Mouse (Mus musculus): ENCODE measurements around the gene Mrps2.
"Not testable (repeated sequence)": the region's sequence is repeated elsewhere in the genome, so short reads cannot be mapped to it uniquely, and the experiment has no call there.

Gene Mrps2

DNA sequence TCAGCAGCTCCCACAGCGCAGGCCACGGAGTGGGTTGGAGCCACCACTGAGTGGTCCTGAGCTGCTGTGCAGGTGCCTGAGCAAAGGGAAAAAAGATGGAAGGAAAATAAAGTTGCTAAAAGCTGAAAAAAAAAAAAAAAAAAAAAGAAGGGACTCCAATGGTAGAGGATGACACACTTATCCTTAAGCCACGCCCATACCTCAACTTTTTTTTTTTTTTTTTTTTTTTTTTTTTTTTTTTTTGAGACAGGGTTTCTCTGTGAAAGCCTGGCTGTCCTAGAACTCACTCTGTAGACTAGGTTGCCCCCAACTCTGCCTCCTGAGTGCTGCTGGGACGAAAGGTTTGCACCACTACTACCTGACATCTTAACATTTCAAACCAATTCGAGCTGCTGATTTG is 10.1 kb downstream of the Mrps2 start:
- not testable (repeated sequence) for DNase-seq

DNA sequence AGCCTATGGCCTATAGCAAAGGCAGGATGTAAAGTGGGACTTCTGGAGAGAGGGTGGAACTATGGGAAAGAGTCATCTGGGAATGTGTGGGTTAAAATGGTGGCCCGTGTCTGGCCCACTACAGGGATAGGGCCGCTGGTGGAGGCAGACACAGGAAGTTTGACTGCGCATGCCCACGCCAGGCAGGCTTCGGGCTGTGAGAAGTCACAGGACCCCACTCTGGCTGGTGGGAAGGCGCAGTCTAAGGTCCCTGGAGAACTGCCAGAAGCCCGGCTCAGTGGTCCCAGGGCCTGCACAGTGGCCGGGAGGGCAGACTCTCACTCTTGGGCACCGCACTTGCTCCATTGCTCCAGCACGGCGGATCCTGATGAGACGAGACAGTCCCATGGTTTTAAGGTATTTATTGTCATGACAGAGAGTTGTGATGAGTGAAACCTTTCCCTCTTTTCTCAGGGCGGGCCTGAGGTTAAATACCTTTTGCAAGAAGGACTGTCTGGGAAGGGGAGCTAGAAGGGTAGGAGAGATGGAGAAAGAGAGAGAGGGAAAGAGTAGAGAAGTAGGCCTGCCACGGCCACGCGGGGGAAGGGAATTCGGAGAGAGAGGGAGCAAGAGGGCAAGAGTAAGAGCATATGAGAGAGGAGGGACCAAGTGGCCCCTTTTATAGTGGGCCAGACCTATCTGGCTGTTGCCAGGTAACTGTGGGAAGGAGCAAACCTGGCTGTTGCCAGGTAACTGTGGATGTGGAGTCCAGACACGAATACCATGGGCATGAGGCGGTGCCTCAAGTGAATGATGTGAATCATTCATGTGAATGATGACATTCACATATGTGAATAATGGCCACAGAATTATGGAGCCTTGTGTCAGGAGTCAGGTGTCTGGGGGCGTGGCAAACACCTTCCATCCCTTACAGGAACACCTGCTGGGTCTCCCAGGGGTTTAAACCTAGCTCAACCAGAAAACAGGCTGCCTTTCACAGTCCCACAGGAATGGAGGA is 11.6 kb downstream of the Mrps2 start:
- DNase-seq: no peak

DNA sequence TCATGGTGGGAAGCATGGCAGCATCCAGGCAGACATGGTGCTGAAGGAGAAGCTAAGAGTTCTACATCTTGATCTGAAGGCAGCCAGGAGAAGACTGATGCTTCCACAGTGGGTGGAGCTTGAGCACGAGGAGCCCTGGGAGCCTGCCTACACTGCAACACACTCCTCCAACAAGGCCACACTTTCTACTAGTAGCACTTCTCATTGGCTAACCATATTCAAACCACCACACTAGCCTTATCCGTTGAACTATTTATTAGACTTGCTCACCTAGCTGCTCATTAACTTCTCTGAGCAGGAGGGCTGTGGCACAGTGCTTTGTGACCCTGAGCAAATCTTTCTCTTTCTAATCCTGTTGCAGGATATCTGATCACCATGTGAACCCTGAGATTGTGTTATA is 16.0 kb downstream of the Mrps2 start:
- no peak for DNase-seq

DNA sequence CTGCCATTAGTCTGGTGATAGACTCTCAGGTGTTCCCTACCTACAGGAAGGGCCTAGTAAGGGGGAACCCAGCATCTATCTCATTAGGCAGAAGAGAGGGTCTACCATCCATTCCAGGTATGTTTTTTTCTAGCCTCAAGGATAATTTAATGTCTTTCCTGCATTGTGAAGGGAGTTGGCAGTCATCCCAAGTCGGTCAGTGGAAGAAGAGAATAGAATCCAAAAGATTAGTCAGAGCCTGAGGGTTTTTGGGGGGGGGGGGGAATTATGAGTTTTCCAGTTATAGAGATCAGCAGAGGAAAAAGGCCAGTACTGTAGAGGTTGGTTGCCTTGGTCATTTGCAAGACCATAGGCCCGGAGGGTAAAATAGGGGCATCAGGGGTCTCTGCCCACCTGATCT is 26.7 kb downstream of the Mrps2 start:
- DNase-seq: no peak

DNA sequence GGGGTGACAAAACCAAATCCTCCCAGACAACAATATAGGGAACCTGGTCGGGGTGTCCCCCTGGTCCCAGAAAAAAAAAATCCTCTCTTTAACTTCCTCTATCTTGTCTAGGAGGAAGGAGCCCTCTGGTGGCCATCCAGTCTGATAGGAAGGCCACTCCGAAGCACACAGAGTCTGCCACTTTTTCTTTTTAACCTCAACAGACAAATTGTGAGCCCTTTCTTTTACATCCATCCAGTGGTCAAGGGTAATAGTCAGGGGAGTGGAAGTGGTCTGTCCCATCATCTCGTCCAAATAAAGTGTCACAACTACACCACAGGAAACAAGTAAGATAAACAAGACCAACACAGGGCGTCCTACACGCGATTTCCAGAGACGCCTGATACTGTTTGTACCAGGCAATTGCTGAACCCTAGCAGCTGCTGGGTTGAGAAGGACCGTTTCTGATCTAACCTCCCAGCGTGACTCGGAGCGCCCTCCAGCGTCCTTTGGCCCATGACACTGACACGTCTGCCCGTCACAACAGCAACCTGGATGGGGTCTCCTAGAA is 27.4 kb downstream of the Mrps2 start:
- DNase-seq: no peak

DNA sequence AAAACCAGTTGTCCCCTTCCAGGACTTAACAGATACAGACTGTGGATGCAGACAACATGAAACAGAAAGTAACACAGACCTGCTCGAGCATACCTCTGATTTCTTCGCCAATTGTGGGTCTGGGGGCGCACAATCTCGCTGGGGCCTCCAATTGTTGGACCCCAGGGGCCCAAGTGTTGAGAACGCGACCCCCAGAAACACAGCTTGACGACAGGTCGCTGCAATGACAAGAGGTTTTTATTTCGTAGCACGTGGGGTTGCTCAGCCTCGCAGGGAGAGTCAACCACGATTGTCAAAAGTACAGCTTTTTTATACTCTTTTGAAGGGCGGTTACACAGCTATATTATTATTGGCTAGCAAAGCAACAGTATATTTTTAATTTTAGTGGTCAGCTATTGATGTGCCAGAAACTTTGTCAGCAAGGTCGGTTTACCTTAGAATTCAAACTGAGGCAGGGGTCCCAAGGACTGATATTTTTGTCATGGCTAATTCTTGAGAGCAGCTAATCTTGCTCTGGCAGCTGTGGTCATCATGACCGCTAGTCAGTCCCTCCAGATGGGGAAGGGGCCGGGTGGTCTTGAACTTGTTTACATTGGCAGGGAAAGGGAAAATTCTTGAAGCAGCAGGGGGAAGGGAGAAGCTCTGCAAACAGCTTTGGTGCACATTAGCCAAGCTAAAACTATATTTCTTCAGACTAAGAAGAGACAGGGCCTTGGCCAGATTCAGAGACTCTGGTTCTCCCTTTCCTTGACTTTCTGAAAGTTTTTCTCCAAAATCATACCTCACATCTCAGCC is 28.1 kb downstream of the Mrps2 start:
- no peak for DNase-seq

DNA sequence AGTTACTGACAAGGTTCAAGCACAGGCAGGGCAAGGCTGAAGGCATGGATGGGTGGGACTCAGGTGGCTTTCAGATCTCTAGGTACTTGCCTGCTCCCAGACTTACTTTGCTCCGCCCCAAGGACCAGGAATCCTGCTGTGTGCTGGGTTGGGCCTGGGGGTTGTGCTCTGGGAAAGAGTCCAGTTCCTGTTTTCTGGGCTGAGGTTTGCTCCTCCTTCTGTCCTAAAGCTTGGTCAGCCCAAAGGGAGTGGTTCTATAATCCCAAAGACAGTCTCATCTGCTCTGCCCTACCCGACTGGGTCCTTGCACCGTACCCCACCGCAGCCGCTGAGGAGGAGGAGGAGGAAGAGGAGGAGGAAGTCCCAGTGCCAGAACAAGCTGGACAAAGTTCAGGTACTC is 28.8 kb downstream of the Mrps2 start, which contains the start of gene Gbgt1:
TSS of gene Gbgt1 (plus strand) at position 221 of the 400 bp plus-strand sequence.
- DNase-seq: no peak

DNA sequence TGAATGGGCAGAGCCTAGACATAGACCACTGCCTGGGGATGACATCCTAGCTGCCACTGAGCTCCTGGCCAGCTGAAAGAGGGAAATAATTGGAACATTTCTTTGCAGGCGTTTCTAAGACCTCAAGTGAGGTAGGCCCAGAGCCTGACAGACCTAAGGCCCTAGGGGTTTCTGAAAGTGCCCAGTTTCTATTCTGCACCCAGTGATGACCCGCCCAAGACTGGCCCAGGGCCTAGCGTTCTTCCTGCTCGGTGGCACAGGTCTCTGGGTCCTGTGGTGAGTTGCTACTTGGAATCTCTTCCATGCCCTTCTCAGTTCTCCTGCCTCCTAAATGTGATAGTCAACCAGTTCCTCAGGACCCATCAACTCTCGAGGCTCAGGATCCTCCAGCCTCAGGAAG is 29.7 kb downstream of the Mrps2 start:
- no peak for DNase-seq

DNA sequence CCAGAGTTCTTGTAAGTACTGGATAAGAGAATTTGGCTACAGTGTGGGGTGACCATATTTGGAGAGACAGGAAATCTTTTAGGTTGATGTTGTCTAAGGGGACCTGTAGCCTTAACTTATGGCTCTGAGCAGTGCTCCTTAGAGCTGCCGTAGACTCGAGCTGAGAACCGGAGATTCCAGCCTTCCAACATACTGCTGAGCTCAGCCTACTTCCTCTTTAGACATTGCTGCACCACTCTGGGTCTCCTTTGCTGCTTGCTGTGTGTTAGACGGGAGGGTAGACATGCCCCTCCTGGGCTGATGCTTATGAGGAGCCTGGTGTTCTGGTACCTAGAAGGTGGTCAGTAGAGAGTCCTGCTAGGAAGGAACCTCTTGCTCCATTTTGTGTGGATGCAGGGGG is 30.6 kb downstream of the Mrps2 start:
- no peak for DNase-seq

DNA sequence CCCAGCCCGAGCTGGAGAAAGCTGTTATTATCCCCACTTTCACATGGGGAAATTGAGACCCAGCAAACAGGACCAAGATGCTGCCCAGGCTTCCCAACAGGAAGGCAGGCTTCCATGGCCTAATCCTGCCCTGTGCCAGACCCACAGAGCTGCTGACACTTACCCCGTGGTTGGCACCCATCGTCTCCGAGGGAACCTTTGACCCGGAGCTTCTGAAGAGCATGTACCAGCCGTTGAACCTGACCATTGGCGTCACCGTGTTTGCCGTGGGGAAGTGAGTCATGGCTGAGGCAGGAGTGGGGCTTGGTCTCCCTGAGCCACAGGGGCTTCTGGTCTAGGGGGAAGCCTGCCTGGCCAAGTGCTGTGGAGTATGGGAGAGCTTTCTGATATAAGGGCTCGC is 35.1 kb downstream of the Mrps2 start:
- no peak for DNase-seq

DNA sequence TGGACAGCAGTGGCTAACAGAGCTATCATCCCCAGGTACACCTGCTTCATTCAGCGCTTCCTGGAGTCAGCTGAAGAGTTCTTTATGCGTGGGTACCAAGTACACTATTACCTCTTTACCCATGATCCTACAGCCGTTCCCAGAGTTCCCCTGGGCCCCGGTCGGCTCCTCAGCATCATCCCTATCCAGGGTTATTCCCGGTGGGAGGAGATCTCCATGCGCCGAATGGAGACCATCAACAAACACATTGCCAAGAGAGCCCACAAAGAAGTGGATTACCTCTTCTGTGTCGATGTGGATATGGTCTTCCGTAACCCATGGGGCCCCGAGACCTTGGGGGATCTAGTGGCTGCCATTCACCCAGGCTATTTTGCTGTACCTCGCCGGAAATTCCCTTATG is 36.8 kb downstream of the Mrps2 start:
- no peak for DNase-seq

DNA sequence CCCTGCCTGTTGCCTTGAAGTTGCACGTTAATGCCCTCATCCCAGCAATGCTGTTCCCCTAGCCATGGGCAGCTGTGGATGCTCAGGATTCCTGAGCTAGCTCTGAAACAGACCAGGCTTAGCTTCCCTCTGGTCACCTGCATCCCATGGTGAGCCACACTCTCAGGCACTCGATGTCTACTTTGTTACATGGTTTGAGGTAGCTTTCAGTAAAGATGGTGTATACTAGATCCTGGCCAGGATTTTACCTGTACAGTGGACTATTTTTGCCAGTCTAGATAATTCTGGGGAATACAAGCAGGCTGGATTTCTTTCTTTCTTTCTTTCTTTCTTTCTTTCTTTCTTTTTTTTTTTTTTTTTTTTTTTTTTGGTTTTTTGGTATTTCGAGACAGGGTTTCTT is 37.9 kb downstream of the Mrps2 start, which contains the start of gene Gm10134:
TSS of gene Gm10134 (plus strand) at position 301 of the 400 bp plus-strand sequence.
- DNase-seq: no peak

DNA sequence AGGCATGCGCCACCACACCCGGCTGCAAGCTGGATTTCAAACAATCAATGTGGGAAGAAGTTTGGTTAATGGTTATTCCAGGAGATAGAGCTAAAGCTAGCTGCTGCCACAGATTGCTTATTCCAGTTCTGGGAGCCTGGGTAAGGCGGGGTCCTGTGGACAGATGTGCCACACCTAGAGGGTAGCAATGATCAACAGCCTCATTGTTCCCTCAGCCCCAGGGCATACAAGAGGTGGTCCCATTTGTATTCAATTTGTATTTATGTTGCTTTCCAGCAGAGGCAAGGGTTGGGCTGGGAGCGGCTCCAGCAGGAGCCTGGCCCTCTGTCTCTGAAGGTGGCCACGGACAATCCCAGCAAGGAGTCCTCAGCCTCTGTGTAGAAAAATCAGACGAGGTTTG is 38.4 kb downstream of the Mrps2 start:
- DNase-seq: no peak

DNA sequence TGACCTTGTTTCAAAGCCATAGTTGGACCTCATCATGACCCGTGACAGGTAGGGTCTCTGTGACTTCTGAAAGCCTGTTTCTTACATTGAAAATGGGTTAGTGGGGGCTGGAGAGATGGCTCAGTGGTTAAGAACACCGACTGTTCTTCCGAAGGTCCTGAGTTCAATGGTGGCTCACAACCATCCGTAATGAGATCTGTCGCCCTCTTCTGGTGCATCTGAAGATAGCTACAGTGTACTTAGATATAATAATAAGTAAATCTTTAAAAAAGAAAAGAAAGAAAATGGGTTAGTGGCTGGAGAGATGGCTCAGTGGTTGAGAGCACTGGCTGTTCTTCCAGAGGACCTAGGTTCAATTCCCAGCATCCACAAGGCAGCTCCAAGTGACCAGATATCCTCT is 43.7 kb downstream of the Mrps2 start:
- DNase-seq: peak; percentile 2

DNA sequence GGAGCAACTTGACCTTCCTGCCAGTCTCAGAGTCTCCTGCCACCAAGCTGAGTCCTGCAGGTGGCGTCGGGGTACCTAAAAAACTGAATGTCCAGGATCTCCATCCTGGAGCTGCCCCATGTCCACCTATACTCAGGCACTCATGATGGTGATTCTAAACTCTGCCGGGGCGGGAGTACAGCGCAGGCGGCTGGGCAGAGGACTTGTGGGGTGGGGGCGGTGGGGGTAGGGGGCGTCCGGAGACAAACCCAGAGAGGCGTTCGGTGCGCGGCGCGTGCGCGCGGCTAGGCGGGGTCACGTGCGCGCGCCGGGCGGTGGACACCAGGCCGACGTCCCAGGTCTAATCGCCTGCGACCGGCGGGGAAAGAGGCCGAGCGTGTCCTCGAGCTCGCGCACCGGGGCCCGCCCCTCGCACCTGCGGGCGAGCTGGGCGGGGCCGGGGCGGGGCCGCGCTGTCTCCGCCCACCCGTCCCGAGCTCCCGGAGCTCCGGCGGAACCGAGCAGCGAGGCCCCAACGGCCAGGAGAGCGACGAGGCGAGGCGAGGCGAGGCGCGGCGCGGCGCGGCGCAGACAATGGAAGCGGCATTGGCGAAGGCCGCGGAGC is 45.0 kb downstream of the Mrps2 start, which contains the start of gene Ralgds:
TSS of gene Ralgds (plus strand) at position 328 of the 604 bp plus-strand sequence.
- peak; percentile 76 for DNase-seq

DNA sequence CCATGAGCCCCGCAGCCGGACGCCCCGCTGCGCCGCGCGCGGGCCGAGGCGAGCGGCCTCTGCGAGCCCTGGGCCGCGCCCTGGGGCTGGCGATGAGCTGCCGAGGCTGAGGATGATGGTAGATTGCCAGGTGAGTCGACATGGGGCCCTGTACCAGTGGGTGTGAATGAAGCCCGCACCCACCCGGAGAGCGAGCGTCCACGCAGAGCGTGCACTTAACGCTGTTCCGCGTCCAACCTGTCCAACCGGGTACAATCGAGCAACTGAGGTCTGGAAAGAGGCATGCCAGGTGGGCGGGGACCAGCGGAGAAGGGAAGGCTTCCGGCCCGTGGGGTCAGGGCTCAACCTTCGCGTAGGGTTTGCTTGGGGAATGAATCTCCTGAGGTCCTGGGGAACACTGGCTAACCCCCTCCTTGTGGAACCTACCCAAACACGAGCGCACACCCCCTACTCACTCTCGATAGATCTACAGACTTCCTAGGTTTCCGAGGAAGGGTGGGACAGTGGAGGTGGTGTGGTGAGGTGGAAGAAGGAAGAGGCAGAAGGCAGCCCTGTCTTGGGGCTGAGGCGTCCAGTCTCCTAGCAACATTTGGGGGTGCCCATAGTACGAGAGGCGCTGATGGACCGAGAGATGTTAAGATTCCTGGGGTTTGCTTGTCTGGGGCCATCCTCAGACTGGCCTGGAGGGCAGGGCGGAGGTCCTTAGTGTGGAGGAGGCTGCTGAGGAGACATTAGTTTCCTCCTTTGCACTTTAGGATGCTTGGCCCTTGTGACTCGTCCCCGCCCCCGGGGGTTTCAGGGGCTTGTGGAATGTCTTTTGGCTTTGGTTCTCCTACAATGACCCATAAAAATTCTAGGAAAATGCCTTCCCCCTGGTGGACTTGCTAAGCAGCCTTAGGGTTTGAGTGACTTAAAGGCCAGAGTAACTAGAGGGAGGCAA is 45.8 kb downstream of the Mrps2 start:
- no peak for DNase-seq

DNA sequence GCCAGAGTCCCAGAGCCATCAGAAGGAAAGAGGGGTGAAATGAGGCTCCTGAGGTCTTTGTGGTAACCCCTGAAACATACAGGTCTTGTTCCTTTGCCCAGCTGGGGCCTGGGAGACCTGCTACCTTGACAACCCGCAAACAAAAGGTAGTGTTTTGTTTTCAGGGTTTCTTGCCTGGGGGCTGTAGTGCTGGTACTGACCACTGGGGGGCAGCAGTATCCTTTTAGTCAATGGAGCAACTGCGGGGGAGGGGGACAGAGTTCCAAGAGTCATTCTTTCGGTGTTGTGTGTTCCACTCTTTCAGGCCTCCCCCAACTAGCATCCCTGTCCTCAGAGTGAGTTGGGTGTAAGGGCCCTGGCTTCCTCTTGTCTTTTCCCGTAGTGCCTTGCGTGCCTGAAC is 46.6 kb downstream of the Mrps2 start:
- peak; percentile 71 for DNase-seq

DNA sequence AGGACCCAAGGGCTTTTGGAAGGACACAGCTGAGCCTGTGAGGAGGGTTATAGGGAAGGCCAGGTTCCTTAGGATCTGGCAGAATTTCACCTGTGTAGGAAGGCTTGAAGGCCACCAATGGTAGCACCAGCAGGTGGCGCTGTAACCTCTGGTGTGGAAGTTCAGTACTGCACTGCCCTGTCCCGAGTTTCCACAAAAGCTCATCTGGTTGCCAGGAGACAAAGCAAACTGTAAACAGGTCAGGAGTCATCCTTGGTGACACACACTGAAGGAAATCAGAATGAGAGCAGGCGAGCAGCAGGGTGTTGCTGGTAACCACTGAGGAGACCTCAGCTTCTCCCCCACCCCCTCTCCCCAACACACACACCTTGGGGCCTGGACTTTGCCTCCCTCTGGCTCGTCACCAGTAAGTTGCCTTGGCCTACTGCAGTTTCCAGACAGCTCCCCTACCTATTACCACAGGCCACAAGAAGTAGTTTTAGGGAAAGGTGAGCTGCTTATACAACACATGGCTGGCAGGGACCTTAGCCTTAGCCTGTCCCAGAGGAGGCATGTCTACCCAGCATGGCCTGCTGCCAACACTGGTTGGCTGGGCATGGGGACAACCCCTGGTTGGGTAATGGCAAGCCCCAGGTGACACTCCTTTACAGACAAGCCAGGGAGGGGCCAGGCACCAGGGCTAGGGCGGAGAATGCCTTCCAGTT is 49.5 kb downstream of the Mrps2 start:
- DNase-seq: no peak

DNA sequence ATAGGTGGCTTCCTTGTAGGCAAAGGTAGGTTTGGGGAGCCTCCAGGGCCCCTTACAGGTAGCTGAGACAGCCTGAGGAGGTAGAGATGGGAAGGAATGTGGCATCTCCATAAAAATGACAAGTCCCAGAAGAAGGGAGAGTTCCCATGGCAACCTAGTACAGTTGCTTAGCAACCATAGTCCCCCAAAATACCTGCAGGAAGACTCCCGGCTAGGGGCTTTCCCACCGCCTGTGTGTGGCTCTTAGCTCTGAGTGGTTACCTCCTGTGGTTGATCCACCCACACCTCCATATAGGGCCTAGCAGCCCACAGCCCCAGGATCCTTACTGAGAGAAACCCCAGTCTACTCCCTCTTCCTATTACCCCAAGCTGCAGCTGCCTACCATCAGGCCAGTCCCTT is 50.4 kb downstream of the Mrps2 start:
- DNase-seq: peak; percentile 76

DNA sequence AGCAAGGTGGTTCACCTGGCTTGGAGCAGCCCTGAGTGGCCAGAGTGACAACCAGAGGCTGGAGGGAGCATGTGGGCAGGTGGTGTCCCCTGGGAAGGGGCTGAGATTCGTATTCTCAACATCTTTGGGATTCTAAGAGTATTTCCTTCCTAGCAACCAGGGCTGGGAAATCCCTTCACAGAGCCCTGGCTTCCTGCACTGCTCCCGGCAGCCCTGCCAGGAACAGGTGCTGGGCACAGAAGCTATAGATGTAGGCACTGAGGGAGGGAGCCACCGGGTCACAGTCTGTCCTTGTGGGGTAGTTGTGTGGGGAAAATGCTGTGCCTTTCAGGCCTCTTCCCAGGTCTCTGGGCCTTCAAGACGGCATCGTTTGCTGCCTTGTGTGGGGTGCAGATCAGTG is 52.7 kb downstream of the Mrps2 start:
- no peak for DNase-seq
